Mouse (Mus musculus): ENCODE measurements at regions not wholly inside any gene's neighbourhood (a gene's known extent, or its start where the extent isn't known, plus 50 kb on each side); places are given as distances from the start of the nearest gene placed in this dataset.

DNA sequence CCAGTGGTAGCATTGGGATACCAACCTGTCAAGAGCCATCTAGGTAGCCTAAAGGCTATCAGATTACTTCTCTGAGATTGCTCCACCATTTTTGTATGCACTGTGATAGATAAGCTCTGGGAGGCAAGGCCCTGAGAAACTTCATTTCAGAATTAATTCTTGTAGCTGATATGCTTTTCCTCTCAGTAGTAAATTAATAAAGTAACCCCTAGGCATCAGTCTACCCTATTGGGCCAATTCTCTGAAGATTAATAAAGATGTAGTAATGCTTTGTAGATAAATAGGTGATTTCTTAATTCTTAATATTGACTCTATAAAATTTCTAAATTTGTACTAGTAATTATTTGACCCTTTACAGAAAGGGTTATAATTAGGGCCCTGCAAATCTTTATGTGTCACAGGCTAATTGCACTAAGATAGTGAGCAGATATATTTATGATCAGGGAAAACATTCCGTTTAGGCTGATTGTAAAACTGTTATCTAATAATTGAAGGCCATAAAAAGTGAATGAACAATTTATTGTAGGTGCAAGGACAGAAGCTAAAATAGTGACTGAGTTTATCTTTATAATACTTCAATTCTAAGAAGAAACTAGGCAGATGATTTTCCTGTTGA is 384.2 kb upstream of the 1700009N14Rik start:
- no peak for DNase-seq (ENCODE audit: extremely low read depth, low read depth)

DNA sequence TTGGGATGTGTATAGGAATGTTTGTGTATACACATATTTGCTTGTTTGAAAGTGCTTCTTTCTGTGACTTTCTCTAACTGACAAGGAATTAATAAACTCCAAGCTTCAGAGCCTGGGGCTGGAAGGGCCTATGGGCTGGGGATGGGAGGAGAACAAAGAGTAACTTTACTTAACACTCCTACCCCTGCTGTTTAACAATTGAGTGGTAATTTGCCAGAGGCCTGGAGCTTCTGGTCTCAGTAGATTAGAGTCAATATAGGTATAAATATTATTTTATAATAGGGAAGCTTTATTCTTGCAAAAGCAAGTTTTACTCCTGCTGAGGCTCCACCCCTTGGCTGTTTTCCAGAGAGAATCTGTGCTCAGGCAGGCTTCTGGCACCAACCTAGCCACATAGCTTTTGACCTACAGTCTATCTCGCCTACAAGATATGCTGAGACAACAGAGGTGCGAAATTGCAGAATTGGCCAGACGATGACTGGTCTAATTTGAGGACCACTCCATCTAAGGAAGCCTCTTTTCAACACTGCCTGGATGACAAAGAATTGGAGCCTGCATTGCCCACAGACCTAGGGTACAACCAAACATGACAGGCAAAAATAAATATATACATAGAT is 382.7 kb upstream of the 1700009N14Rik start:
- DNase-seq (ENCODE audit: extremely low read depth, low read depth) = no peak

DNA sequence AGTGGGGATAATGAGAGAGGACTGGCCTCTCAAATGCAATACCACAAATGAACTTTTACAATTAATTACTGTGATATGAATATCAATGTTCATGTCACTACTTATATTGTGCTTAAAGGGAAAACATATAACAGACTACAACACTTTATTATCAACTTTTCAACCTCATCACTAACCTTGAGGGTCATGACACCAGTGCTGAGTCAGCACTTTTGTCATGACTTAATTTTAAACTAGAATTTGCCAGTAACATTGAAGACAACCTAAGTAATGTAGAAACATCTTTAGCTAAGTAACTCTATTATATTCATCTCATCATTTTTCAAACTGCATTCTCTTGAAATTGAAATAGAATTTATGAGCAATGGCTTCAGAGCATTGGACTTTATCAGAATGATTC is 378.6 kb upstream of the 1700009N14Rik start:
- no peak for DNase-seq (ENCODE audit: extremely low read depth, low read depth)

DNA sequence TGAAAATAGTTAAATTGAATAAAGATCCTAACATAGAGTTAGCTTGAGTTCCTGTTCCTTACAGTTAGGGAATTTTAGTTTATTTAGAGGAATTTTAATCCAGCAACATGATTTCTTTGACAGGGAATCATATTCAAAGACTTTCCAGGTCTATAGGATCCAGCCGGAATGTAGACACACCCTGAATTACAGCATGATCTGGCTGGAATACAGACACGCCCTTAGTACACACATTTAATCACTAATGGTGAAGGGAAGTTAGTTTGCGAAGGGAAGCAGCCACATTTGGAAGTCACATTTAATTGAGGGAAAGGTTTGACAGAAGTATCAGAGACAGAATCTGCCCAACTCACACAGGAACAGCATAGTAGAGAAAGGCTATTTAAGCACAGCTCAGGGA is 361.8 kb upstream of the 1700009N14Rik start:
- DNase-seq (ENCODE audit: extremely low read depth, low read depth) = no peak

DNA sequence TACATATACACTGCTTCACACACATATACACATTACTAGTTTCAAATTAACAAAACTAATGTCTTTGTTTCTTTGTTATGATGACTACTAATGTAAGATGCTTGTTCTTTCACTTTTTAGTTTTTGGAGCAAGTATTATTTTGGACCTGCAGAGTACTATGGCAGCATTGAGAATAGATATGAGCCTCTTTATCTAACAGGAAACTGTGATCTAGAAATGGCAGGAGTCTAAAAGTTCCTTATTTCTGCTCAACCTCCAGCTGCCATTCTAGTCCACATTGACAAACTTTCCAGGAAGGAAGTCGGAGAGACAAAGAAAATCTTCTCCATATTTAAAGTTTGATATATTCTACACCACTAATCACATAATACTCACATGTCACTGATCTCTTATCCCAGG is 340.9 kb upstream of the 1700009N14Rik start:
- DNase-seq (ENCODE audit: extremely low read depth, low read depth) = peak; percentile 11

DNA sequence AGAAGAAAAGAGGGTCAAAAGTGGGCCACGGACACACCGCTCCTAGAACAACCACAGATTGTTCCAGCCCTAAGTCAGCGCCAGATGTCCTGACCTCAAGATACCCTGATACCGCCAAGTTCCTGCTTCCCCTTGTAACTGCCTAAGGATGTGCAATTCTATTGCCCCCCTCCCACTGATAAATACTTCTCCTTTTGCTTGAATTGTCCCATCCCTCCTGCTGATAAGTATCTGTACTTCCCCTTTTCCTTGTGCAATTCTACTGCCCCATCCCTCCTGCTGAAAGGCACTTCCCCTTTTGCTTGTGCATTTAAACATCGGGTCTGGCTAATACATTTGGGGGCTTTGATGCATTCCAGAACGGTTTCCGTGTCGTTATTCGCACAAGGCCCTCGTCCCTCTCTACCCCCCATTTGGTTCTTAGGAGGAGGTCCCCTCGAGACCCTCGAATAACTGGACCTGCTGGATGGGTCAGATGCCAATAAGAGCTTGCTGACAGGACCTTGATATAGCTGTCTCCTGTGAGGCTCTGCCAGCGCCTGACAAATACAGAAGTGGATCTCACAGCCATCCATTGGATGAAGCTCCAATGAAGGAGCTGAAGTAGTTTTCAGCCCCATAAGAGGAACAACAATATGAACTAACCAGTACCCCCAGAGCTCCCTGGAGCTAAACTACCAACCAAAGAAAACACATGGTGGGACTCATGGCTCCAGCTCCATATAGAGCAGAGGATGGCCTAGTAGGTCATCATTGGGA is 336.7 kb upstream of the 1700009N14Rik start:
- DNase-seq (ENCODE audit: extremely low read depth, low read depth) = peak; percentile 84

DNA sequence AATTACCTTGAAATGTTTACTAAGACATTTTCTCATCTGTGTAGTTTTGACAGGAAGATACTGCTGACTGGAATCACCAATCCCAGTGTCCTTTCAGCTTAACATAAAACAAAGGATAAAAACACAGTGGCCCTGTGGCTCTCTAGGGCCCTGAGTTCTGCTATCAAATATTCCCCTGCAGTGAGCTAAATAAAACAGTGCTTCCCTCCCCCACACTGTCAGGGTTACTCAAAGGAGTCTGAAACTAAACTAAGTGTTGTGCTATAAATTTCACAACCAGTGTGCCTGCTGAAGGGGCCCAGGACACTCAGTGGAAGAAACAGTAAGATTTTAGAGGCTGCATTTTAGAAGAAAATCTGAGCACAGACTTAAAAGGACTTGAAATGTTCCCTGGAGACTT is 324.6 kb upstream of the 1700009N14Rik start:
- DNase-seq (ENCODE audit: extremely low read depth, low read depth) = no peak

All from MEL-GATA-1-ER (cell line).